Mouse (Mus musculus) liver, embryonic 15.5 days (tissue): ENCODE data around the gene Nrbf2. TPM values are rescaled to one million over a fixed set of nuclear protein-coding genes. Genes with fewer than 3 reads are reported as not detected.

Experiments used
- ATAC-seq: fragments of 200-750 bp; cut with Nextera tagmentation; 2 replicates; pipeline ENCODE4 v1.8.0; 2017; ENCODE audit warnings: moderate number of reproducible peaks, mild to moderate bottlenecking, moderate library complexity; ENCODE audit not compliant: insufficient read depth
- H3K27ac ChIP-seq: fragments of 300-500 bp; sonication (generic); replicated peaks from 2 replicates; pipeline ENCODE4 v1.5.1; 2015; ENCODE audit warnings: mild to moderate bottlenecking, inconsistent platforms
- H3K27me3 ChIP-seq: fragments of 300-500 bp; sonication (generic); 2 replicates; pipeline ENCODE4 v1.6.1; 2015; ENCODE audit warnings: mild to moderate bottlenecking, inconsistent platforms
- H3K36me3 ChIP-seq: fragments of 300-500 bp; sonication (generic); replicated peaks from 2 replicates; pipeline ENCODE4 v1.6.1; 2015; ENCODE audit warnings: moderate library complexity, mild to moderate bottlenecking, inconsistent platforms
- H3K4me1 ChIP-seq: fragments of 300-500 bp; sonication (generic); replicated peaks from 2 replicates; pipeline ENCODE4 v1.6.1; 2015; ENCODE audit warnings: inconsistent platforms
- H3K4me2 ChIP-seq: fragments of 300-500 bp; sonication (generic); 2 replicates; pipeline ENCODE4 v1.6.1; 2015; ENCODE audit warnings: moderate library complexity, mild to moderate bottlenecking, inconsistent platforms
- H3K4me3 ChIP-seq: fragments of 300-500 bp; sonication (generic); replicated peaks from 2 replicates; pipeline ENCODE4 v1.5.1; 2015; ENCODE audit warnings: mild to moderate bottlenecking, inconsistent platforms
- H3K9ac ChIP-seq: fragments of 300-500 bp; sonication (generic); 2 replicates; pipeline ENCODE4 v1.6.1; 2015; ENCODE audit warnings: moderate library complexity, mild to moderate bottlenecking, inconsistent platforms
- H3K9me3 ChIP-seq: fragments of 300-500 bp; sonication (generic); replicated peaks from 2 replicates; pipeline ENCODE4 v1.6.1; 2016; ENCODE audit warnings: inconsistent platforms
- WGBS: fragments of 180-500 bp; shearing (Covaris S2); methylation state at CpG from one replicate; pipeline ENCODE4 v1.1.7; 2015; ENCODE audit warnings: mixed read lengths; ENCODE audit not compliant: insufficient replicate concordance; 5-methylcytosine and 5-hydroxymethylcytosine counted together
- polyA plus RNA-seq: library from polyadenylated mRNA; unstranded; fragments of >200 nt; fragmentation: Nextera tagmentation; extraction: Ambion mirVana; gene quantifications from 2 replicates; pipeline ENCODE4 v1.2.1, GENCODE M21; 2015

Nrbf2 gene
- polyA plus RNA-seq = 14.3 and 15.7 TPM in 2 replicates

DNA sequence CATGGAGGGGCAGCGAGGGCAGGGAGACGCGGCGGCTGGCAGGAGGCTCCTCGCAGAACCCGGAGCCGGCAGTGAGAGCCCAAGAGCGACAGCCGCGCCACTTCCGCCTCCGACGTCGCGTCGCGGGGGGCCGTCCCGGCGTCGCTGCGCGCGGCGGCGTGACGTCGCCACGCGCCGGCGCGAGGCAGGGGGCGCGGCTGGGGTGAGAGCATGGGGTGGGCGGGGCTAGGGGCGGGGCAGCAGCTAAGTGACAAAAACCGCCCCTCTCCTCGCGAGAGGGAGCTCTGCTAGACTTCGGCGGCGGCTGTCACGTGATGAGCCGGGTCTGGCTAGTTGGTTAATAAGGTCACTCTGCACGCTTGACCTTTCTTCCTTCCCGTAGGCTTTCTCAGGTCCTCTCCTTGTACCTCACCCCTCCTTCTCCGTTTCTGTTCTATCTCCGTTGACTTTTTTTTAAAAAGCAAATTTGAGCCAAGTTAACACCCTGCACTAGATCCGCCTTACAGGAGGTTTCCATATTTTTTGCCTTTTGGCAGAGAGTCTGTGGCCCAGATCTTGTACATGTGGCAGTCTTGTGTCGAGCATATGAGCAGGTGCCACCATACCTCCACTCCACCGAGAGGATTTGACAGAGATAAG is at the start of gene Nrbf2:
Gene Nrbf2 (minus strand): TSS at position 130 of the 639 bp plus-strand sequence.
- peak; percentile 98 for ATAC-seq
- Histone ChIP-seq H3K4me1 (peaks cover 37% of the 10 kb centered on the region), H3K9ac (peak within 1 kb of the TSS; percentile 89), H3K27ac (peak within 1 kb of the TSS; percentile 77), H3K9me3 (no peaks in the 10 kb centered on the region), H3K4me2 (peak within 1 kb of the TSS; percentile 90), H3K4me3 (peak within 1 kb of the TSS; percentile 85), H3K27me3 (no peaks in the 10 kb centered on the region), H3K36me3 (no peaks in the 10 kb centered on the region)
- 2% methylated on average over 52 of the region's 52 CpGs for WGBS

DNA sequence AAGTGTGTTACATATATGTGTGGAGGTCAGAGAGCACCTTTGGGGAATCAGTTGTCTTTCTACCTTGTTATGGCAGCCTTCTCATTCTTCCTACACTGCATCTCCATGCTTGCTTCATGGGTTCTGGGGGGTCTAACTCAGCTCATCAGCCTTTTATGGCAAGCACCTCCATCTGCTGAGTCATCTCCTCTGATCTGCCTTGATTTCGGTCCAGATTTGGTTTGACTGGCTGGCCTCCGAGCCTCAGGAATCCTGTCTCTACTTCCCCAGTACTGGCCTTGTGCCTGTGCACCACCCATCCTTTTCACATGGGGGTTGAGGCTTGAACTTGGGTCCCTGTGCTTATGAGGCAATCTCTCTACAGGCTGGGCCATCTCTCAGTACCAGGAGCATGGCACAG is 45.5 kb upstream of the Nrbf2 start:
- no peak for ATAC-seq
- no peak overlapping the region for H3K27ac ChIP-seq
- H3K9me3 ChIP-seq = no peaks in the 10 kb centered on the region
- H3K4me2 ChIP-seq = no peak overlapping the region
- 65% methylated on average over 2 of the region's 2 CpGs for WGBS
- no peaks in the 10 kb centered on the region for H3K36me3 ChIP-seq
- H3K27me3 ChIP-seq = no peaks in the 10 kb centered on the region
- no peaks in the 10 kb centered on the region for H3K4me1 ChIP-seq
- no peak overlapping the region for H3K9ac ChIP-seq
- H3K4me3 ChIP-seq = no peak overlapping the region

DNA sequence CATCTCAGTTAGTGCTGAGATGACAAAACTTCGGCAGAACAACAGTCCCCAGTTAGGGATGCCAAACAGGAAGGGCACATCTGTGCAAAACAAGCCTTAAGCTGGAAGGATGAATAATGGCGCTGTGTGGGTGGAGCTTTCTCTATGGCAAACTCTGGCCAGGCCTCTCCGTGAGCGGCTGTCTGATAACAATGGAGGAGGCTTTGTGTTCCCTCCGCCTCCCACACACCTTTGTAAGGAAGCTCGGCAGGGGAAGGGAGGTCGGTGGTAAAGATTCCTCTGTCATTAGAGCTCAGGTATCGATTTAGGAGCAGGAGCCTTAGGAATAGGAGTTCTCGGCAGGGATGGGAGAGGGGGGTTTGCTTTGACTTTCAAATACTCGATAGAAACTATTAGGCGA is 44.6 kb upstream of the Nrbf2 start:
- H3K9ac ChIP-seq = no peak overlapping the region
- WGBS = 48% methylated on average over 11 of the region's 11 CpGs
- no peak for ATAC-seq

DNA sequence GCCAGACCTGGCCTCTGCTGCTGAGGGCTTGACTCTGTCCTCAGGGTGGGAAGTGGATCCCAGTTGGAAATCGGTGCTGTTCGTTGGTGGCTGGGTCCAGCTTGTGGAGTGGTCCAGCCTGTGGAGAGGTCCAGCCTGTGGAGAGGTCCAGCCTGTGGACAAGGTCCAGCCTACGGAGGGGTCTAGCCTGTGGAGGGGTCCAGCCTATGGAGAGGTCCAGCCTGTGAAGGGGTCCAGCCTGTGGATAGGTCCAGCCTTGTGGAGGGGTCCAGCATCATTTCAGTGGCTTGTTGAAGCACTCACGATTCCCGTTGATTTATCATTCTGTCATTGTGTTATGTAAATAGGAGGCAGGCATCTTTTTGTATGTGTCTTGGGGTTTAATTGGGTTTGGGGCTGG is 43.1 kb upstream of the Nrbf2 start:
- ATAC-seq = no peak
- Histone ChIP-seq H3K4me3 (no peak overlapping the region), H3K27me3 (no peaks in the 10 kb centered on the region), H3K4me1 (no peaks in the 10 kb centered on the region), H3K4me2 (no peak overlapping the region), H3K9ac (no peak overlapping the region), H3K27ac (no peak overlapping the region), H3K9me3 (no peaks in the 10 kb centered on the region), H3K36me3 (no peaks in the 10 kb centered on the region)
- WGBS = 69% methylated on average over 5 of the region's 5 CpGs

More for the DNA sequence above, 44.6 kb upstream of the Nrbf2 start:
- no peak overlapping the region for H3K4me3 ChIP-seq
- no peaks in the 10 kb centered on the region for H3K36me3 ChIP-seq
- no peaks in the 10 kb centered on the region for H3K9me3 ChIP-seq
- no peak overlapping the region for H3K27ac ChIP-seq
- no peaks in the 10 kb centered on the region for H3K4me1 ChIP-seq
- no peaks in the 10 kb centered on the region for H3K27me3 ChIP-seq
- H3K4me2 ChIP-seq = no peak overlapping the region

DNA sequence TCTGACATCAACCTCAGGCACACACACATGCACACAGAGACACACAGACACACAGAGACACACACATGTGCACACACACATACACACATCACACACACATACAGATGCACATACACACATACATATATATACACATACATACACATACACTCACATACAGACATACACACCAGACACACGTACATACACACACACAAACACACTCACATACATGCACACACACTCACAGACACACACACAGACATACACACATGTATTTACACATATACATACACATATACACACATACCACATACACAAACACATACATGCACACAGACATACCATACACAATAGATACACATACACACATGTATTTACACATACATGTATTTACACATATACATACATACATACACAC is 38.9 kb upstream of the Nrbf2 start:
- ATAC-seq = no peak
- Histone ChIP-seq H3K4me3 (no peak overlapping the region), H3K27me3 (no peaks in the 10 kb centered on the region), H3K4me1 (peaks cover 3% of the 10 kb centered on the region; the same call in 1 of the 2 replicates), H3K36me3 (no peaks in the 10 kb centered on the region), H3K9ac (no peak overlapping the region), H3K9me3 (no peaks in the 10 kb centered on the region), H3K4me2 (no peak overlapping the region), H3K27ac (no peak overlapping the region)
- 41% methylated on average over 1 of the region's 1 CpGs for WGBS

DNA sequence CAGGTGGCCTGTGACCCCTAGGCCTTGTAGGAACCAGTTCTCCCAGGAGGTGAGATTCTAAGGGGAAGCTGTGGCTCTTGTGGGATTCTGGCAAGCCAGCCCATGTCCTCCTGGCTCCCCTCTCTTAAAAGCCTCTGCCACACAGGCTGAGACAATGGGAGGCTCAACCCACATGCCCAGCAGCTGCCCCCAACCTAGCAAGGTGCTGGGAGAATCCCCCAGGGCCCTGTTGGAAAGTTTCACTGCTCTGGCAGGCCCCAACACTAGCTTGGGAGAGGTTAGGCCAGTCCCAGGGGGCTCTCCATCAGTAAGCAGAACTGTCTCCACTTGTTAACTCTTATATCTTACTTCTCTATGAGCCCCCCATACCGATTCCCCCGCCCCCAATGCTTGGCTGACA is 36.3 kb upstream of the Nrbf2 start:
- Histone ChIP-seq H3K4me2 (no peak overlapping the region), H3K27me3 (0 out of 2 replicates have a peak, but pooled peaks cover 4% of the 10 kb centered on the region), H3K9ac (no peak overlapping the region), H3K4me3 (no peak overlapping the region), H3K27ac (no peak overlapping the region), H3K4me1 (peaks cover 12% of the 10 kb centered on the region), H3K36me3 (no peaks in the 10 kb centered on the region), H3K9me3 (no peaks in the 10 kb centered on the region)
- no peak for ATAC-seq
- 42% methylated on average over 2 of the region's 2 CpGs for WGBS

DNA sequence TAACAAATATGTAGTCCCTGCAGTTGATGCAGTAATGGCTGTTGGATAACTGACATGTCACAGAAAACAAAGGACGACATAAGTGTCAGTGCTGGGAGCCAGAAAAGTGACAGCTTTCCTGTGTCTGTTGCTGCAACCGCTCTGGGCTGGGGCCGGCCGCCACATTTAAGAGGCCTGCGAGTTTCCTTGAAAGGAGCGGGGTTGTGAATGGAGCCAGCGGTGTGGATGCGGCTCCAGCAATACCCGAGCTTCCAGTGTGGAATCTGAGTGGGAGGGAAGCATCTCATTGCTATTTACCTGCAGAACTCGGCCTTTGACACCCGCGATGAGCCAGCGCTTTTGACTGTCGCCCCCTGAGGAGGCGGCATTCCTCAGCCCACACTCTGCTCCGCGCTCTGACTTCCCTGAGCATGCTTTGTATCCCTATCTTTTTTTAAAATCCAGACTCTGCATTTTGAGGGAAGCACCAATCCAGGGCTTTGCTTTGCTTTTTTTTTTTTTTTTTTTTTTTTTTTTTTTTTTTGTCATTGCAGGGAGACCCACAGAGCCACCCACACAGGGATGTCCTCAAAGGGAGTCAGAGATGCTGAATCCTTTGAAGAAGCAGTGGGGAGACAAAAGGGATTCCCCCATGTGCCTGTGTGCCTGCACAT is 35.2 kb upstream of the Nrbf2 start:
- Histone ChIP-seq H3K27me3 (0 out of 2 replicates have a peak, but pooled peaks cover 4% of the 10 kb centered on the region), H3K36me3 (no peaks in the 10 kb centered on the region), H3K4me2 (no peak overlapping the region), H3K27ac (no peak overlapping the region), H3K9me3 (no peaks in the 10 kb centered on the region), H3K9ac (no peak overlapping the region), H3K4me1 (peaks cover 12% of the 10 kb centered on the region), H3K4me3 (no peak overlapping the region)
- ATAC-seq = no peak
- WGBS = 49% methylated on average over 17 of the region's 17 CpGs

DNA sequence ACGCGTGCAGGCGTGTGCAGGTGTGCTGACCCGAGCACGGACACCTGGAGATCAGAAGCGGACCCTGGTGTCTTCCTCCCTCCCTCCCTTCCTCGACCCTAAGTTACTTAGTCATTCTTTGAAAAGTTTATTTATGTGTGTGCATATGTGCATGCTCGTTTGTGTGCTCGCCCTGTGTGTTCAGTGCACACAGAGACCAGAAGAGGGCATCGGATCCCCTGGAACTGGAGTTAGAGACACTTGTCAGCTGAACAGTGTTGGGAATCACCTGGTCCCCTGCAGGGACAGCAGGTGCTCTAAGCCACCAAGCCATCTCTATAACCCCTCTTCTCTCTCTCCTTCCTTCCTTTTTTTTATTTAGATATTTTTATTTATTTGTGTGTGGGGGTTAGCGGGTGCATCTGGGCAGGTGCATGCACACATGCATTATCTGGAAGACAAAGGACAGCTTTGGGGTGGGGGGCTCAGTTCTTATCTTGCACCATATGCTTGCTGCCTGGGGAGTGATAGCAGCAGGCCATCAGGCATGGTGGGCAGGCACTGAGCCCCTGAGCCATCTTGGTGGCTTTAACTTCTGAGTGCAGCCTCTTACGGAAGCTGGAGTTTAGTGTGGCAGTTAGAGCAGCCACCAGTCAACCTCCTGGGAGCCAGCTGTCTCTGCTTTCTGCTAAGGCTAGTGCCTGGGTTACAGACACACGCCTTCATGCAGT is 34.1 kb upstream of the Nrbf2 start:
- WGBS = 63% methylated on average over 13 of the region's 13 CpGs
- Histone ChIP-seq H3K27me3 (0 out of 2 replicates have a peak, but pooled peaks cover 4% of the 10 kb centered on the region), H3K27ac (no peak overlapping the region), H3K9ac (no peak overlapping the region), H3K4me3 (no peak overlapping the region), H3K9me3 (no peaks in the 10 kb centered on the region), H3K4me1 (peaks cover 12% of the 10 kb centered on the region), H3K4me2 (no peak overlapping the region), H3K36me3 (no peaks in the 10 kb centered on the region)
- no peak for ATAC-seq

DNA sequence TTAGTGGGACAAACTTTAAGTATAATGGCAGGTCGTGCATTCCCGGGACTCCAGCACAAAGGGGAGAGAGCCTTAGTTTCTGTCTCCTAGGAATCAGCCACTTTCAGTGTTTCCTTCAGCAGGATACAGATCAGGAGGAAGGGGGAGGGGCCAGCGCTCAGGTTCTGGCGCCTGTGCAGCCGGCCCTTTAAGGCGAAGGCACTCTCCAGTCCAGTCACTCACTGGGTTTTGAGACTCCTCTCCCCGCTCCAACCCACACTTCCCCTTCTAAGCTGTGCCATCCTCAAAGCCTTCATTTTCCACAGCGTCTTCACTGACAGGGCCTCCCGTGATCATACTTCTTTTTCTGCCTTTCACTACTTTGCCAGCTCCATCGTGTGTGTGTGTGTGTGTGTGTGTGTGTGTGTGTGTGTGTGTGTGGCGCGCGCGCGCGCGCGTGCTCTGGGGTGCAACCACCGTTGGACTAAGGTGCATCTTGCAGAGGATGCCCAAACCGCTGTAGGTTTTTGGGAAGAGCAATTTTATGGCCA is 32.9 kb upstream of the Nrbf2 start:
- peak overlapping the region; percentile 39 for H3K4me2 ChIP-seq
- H3K4me1 ChIP-seq = peaks cover 12% of the 10 kb centered on the region
- no peak overlapping the region for H3K27ac ChIP-seq
- H3K4me3 ChIP-seq = peak overlapping the region; percentile 15; the same call in 1 of the 2 replicates
- ATAC-seq = no peak
- no peak overlapping the region for H3K9ac ChIP-seq
- H3K27me3 ChIP-seq = 0 out of 2 replicates have a peak, but pooled peaks cover 4% of the 10 kb centered on the region
- no peaks in the 10 kb centered on the region for H3K9me3 ChIP-seq
- 3% methylated on average over 20 of the region's 20 CpGs for WGBS
- H3K36me3 ChIP-seq = no peaks in the 10 kb centered on the region

DNA sequence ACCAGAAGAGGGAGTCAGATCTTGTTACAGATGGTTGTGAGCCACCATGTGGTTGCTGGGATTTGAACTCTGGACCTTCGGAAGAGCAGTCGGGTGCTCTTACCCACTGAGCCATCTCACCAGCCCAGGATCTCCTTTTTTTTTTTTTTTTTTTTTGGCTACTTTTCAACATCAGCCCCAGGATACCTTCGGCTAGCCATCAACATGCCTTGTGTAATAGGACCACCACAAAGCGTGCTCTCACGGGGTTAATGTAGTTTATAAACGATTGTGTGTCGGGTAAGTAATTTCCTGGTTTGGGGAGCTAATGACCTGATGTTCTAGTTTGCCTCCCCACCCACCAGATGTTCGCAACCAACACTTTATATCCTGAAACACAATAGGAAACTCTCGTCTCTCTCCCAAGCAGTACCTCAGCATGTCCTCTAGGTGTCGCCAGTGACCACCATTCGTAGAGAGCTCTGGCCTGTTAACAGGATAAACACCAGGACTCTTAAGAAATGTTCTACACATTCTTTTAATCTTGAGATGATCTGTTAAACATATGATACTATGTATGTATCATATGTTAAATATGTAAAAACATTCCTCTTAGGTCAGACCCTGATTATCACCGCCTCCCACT is 29.8 kb upstream of the Nrbf2 start:
- Histone ChIP-seq H3K4me1 (peaks cover 9% of the 10 kb centered on the region), H3K9me3 (no peaks in the 10 kb centered on the region), H3K27ac (no peak overlapping the region), H3K27me3 (0 out of 2 replicates have a peak, but pooled peaks cover 4% of the 10 kb centered on the region), H3K9ac (no peak overlapping the region), H3K36me3 (no peaks in the 10 kb centered on the region), H3K4me2 (no peak overlapping the region), H3K4me3 (no peak overlapping the region)
- no peak for ATAC-seq
- 23% methylated on average over 12 of the region's 12 CpGs for WGBS

DNA sequence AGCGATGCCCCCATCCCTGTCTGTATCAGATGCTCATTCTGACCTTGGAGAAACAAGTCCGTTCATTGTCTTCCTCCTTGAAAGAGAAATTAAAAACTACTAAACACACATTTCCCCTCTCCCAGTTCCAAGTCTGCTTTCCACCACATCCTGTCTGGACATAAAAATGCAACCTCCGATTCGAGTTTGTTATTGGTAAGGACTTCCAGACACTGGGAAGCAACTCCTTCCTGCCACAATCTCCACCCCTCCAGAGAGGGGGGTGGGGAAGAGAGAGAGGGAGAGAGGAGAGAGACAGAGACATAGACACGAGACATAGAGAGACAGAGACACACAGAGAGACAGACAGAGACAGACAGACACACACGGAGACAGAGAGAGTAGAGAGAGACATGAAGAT is 27.4 kb upstream of the Nrbf2 start:
- Histone ChIP-seq H3K9ac (no peak overlapping the region), H3K4me1 (no peaks in the 10 kb centered on the region), H3K36me3 (no peaks in the 10 kb centered on the region), H3K27me3 (no peaks in the 10 kb centered on the region), H3K4me3 (no peak overlapping the region), H3K27ac (no peak overlapping the region), H3K4me2 (no peak overlapping the region), H3K9me3 (no peaks in the 10 kb centered on the region)
- WGBS = 49% methylated on average over 6 of the region's 6 CpGs
- no peak for ATAC-seq
